Mouse (Mus musculus) layer of hippocampus, adult 9-11 months (tissue): ENCODE measurements around the gene Atf6b.
A peak's percentile ranks its signal among the peaks of the same experiment; 100 is the strongest.

ENCODE experiments used
- DNase-seq: peaks from one replicate; pipeline ENCODE4 v3.0.0; 2022

Atf6b gene

DNA sequence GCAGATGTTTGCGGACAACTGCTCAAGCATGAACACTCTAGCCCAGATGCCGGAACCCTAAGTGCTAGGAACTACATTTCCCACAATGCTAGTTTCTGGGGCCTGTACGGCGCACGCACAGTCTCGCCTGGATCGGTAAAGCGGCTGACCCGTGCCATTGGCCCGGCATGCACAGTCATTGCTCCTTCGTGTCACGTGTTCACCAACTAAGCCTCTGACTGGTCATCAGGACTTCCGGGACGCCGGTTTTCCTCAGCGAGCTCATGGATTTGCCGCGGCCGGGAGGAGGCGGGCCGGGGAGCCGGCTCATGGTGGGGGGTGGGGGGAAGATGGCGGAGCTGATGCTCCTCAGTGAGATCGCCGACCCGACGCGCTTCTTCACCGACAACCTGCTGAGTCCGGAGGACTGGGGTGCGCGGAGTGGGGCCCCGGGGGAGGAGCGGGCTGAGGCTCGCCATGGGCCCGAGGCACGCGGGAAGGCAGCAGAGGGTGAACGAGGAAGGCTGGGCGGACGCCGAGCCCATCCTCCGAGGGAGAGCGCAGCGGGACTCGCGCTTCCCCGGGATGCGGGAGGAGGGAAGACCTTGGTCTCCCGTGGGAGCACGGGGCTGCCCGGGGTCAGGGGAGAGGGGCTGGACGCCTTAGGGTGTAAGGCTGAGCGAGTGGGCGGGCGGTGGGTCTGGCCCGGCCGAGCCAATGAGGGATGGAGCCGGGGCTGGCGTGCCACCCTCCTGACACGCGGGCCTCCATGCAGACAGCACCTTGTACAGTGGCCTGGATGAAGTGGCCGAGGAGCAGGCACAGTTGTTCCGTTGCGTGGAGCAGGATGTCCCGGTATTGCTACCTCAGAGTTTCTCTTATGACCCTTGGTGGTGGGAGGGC is at the start of gene Atf6b:
TSS of gene Atf6b (plus strand) at position 241 of the 882 bp plus-strand sequence.
- peak; percentile 99 for DNase-seq

GRCm38 (mm10) chr17:34597566-34598095 is 49.3 kb upstream of the Atf6b start, which contains the start of gene Ager:
TSS of gene Ager (plus strand) at chr17:34597862.
- DNase-seq, result no peak

DNA sequence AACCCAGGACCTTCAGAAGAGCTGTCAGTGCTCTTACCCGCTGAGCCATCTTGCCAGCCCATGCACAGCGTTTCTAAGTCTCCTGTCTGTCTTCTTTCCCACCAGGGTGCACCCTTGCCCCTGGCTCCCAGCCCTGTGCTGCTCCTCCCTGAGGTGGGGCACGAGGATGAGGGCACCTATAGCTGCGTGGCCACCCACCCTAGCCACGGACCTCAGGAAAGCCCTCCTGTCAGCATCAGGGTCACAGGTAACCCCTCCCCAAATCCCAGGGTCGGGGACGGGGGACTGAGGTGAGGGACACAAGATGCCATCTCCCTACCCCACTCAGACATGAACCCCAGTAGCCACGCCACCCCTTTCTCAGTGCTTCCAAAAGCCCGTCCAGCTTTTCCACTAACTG is 47.1 kb upstream of the Atf6b start:
- no peak for DNase-seq

- DNase-seq, result no peak
These were observed 45.1 kb upstream of the Atf6b start for GRCm38 (mm10) chr17:34601796-34602195.

DNA sequence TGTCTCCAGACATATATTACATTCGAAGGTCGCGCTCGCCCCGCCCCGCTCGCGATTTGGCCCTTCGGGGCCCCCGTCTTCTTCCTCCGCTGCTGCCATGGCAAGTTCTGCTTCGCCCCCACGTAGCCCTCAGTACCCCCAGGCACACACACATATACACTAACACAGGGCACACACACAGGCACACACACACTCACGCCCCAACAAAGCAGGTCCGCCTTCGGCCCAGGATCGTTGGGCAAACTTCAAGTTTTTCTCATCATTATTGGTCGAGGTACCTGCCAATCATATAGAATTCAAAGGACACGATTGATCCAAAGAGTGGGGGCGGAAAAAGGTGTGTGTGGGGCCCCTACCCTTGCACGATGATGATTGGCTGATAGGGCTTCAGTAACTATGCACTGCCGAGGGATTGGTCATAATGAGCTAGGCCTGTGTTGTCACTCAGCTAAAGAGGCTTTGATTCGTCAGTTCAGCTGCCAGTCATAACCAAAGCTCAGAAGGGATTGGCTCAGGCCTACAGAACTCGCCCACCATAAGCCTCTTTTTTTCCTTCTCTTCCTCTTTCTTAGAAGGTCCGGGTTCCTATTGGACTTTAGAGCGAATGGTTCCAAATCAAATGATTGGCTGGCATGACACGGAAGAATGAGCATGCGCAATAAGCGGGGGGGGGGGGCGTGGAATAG is 43.4 kb upstream of the Atf6b start, which contains the start of gene Rnf5:
TSS of gene Rnf5 (minus strand) at position 316 of the 686 bp plus-strand sequence.
- peak; percentile 100 for DNase-seq

GRCm38 (mm10) chr17:34604061-34604508 is 42.9 kb upstream of the Atf6b start, which contains the start of gene Agpat1:
TSS of gene Agpat1 (plus strand) at chr17:34604262.
- DNase-seq, result peak; percentile 99

DNA sequence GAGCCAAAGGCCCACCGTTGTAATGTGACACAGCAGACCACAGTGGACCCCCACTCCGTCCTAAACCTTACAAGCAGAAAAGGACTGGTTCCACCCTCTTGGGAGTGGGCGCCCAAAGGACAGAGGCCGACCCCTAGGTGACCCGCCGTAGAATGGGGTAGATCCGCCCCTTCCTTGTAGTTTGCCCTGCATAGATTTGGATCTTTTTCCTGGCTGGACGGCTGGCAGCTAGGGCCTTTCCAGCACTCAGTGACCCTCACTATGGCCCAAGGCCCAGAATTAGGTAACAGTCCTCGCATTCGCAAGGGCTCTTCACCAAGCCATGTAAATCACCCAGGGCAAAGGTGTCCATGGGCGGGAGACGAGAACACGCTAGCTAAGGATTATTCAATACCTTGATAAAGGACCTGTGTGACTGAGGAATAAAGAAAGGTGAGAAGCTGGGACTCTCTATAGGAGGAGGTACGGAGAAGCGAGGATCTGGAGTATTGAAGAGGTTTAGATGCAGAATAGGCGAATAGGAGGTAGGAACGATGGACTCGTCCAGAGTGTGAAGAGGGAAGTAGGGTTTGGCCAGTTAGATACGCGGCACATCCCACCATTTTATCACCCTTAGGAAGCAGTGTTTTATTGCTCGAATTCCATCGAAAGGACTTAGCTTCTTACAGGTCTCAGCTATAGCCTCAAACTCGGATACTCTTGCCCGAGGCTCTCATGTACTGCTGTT is 42.3 kb upstream of the Atf6b start:
- DNase-seq, result no peak

- DNase-seq, result peak; percentile 97
These were observed 41.3 kb upstream of the Atf6b start for GRCm38 (mm10) chr17:34605609-34606008.

DNA sequence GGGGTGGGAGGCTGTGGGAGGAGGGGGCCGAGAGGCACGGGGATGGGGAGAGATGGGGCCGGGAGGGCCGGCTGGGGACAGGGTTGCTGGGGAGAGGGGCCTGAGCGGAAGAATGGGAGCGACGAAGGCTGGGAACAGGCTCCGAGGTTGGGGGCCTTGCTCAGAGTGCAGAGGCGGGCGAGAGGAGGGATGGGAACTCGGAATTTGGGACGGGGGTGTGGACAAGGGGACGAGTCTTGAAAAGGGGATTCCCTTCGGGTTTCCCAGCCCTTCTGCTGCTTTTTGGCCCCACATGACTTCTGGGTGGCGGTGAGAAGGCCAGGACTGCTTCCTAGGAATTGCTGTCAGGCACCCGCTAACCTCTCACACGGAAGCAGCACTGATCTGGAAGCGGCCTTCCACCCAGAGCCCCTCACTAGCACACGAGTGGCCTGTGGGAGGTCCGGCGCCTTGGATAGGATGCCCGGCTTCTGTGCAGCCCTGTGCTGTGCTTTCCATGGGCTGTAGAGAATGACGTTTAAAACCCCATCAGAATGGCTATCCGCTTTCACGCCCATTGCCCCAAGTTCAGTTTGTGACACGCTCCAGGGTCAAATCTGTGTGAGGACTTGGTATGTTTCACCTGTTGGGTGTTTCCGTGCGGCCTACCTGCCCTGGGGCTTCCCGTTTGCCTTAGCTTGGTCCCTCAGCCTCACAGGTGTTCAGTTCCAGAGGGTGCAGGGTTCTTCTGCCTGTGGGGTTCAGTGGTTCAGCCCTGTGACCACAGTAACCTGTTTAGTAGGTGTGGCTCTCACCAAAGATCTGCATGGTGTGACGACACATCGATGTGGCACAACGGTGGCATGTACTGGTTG is 40.5 kb upstream of the Atf6b start:
- DNase-seq, result no peak

- no peak for DNase-seq
These were observed 38.9 kb upstream of the Atf6b start for GRCm38 (mm10) chr17:34607997-34608396.

DNA sequence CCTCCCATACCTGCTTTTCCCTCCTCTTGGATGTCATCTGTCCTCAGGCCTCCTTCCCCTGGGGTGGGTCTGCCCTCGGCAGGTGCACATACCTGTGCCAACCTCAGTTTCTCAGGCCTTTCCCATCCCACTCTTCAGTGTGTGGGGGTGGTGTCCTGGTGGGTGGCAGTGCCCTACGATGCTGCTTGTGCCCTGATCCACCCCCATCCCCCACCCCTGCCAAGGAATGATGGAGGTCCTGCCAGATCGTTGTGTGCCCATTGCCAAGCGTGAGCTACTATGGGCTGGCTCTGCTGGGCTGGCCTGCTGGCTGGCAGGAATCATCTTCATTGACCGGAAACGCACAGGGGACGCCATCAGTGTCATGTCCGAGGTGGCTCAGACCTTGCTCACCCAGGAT is 35.9 kb upstream of the Atf6b start:
- DNase-seq, result no peak

GRCm38 (mm10) chr17:34613054-34613645 is 33.8 kb upstream of the Atf6b start:
- no peak for DNase-seq

DNA sequence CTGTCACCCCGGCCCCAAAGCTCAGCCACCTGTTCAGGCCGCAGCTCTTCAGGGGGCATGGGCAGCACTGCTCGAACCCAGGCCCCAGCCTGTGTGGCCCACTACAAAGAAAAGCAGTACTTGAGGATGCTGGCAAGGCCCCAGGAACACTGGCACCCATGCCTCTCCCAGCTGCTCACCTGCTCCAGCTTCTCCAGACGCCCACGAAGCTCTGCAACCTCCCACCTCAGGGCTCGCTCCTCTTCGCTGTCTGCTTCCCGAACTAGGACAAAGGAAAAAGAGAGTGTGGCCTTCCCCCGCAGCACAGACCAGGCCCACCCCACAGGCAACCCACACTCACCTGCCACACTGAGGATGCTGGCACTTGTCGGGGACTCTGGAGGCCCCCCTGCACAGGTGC is 33.1 kb upstream of the Atf6b start:
- DNase-seq, result no peak

DNA sequence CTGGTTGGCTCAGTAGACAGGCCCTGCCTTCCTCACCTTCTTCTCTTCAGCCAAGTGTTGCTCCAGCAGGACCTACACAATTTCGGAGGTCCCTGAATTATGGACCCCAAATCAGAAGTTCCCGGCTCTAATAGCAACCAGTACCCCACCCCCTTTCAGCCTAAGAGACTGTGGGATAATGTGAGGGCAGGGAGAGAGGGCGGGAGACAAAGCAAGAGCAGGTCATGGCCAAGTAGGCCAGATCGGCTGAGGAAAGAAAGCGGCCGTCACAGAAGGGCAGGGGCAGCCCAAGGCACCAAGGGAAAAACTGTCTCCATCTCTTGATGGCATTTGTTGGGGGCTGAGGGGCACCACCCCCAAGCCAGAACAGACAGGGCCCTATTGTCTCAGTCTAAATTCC is 31.1 kb upstream of the Atf6b start, which contains the start of gene Egfl8:
TSS of gene Egfl8 (minus strand) at position 101 of the 400 bp plus-strand sequence.
- DNase-seq, result no peak

- no peak for DNase-seq
These were observed 27.9 kb upstream of the Atf6b start for GRCm38 (mm10) chr17:34618999-34619398.

DNA sequence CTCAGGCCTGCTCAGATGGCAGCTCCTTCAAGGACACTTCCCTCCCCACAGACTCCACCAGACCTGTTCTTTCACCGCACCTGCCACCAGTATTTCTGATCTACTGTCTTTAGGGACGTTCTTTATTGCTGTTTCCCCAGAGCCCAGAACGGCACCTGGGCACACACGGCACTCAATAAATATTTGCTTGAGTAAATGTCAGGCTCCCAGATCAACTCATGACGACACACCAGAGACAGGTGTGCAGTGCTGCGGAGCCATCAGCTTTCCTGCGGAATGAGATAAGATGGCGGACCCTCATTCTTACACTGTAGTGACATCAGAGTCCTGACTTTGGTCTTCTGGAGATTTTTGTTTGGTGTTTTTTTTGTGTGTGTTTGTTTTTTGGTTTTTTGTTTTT is 25.9 kb upstream of the Atf6b start:
- no peak for DNase-seq

GRCm38 (mm10) chr17:34623161-34623560 is 23.8 kb upstream of the Atf6b start:
- DNase-seq, result no peak

DNA sequence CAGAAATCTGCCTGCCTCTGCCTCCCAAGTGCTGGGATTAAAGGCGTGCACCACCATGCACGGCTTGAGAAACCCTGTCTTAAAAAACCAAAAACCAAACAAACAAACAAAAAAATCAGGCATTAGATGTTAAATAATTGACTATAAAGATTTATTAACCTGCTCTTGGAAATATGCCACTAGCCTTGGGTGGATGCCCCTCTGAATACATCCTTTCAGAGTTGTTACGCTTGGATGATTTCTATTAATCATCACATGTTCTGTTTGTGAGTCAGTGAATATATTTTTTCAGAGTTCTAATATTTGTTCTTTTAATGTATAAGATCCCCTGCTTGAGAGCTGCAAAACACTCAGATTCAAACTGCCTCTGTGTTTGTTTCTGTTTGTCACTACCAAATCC is 22.0 kb upstream of the Atf6b start:
- no peak for DNase-seq

DNA sequence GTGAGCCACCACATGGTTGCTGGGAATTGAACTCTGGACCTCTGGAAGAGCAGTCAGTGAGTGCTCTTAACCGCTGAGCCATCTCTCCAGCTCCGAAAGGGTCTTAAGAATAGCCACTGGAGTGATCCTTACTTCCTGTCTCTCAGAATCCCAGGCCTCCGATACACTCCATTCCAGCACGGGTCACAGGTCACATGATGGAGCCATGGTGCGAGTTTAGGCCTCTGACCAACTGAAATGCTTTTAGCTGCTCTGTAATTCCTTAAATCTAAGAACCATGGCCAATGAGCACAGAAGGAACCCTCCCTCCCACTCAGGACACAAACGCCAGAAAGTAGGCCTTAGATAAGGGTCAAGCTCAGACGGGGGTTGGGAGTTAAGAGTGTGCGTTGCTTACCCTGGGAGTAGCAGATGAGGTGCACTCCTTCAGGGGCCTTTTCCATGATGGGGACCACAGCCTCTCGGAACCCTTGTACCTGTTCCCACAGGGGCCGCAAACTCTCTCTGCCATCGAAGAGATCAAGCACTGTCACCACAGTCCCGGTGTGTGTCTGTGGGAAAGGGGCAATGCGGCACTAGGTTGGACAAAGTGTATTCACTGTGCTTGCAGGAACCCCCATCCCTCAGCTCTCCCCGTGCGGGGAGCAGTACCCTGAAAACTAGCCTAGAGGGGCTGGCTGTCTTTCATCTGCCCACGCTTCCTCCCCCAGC is 20.7 kb upstream of the Atf6b start:
- DNase-seq, result no peak

DNA sequence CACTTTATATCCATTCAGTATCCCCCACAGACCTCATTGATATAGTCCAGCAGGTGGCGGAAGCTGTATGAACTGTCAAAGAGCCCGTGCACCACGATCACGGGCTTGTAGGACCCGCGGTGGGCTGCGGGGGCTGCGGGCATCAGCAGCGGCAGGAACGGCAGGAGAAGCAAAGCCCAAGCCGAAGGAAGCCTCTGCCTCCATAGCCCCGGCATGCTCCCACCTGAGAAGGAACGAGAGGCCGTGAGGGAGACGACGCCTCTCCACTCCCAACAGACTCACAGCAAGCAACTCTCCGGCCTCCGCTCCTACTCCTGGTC is 20.2 kb upstream of the Atf6b start:
- peak; percentile 56 for DNase-seq
